Mouse (Mus musculus): ENCODE measurements around the gene Snx27.
A peak's percentile ranks its signal among the peaks of the same experiment; 100 is the strongest.

Snx27 gene

DNA sequence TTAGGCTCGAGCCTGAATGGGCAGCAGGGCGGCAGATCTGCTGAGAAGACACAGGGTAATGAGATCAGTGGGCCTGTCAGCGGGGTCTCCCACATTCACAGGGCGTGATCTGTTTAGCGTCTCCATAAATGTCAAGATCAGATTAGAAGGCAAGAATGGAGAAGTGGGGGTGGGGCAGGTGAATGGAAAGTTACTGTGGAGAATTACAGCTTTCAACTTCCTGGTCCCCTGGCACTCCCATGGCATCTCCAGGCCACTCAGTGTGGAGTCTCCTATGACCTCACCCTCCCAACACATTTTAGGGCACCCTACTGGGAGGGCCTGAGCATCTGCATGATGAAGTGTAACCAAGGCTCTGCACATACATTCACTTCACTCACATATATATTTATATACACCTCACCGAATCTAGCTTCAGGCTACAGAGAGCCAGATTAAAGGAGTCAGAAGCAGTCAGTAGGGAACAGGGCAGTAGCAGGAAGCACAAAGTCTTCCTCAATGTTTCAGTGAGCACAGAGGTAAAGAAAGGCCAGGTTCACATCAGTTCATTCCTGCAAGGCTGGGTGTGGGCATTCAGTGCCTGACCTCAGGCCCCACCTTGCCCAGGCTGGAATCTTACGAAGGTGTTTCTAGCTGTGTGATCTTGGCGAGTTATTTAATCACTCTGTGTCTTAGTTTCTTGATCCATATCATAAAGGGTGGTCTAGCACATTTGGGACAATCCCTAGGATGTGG is 106.0 kb downstream of the Snx27 start:
- DNase-seq (ENCODE audit: low spot score), result no peak

DNA sequence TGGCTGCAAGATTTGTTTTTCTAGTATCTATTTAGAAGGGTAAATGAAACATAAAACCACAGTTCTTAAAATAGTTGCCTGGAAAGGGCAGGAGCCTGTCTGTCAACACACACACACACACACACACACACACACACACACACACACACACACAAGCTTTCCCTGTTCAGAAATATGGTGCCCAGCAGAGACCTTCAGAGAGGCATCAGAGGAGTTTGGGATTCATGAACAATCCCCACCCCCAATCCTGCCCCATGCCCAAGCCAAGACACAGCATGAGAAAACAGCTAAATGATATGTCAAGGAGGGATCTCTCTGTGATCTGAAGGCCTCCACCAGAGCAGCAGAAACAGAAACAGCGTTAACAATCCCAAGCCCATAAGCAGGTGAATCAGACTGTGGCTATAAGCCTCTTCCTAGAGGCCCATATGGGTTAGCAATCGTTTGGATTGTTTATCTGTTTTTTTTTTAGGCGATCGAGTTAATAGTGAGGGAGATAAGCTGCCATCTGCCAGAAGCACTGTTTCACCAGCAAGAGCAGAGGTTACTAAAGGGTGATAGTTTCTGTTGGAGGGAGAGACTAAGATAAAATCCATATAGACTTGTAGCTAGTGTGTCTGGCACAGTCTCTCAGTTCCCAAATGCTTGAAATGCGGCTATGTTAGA is 108.8 kb downstream of the Snx27 start:
- no peak for DNase-seq (ENCODE audit: low spot score)

DNA sequence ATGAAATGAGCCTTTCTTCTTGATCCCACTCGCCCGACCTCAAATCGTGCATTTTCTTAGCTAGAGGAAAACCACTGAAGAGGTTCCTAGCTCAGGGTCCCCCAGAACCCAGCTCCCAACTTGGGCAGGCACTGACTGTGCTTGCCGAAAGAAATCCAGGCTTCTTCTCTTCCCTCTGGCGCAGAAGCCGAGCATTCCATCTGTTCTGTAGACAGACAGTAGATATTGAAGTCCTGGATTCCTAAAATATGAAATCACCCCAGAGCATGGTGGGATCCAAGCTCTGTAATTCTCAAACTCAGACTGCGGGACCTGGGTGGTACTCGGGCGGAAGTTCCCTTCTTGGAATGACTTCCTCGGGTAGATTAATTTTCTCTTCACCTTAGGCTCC is 109.4 kb downstream of the Snx27 start:
- DNase-seq (ENCODE audit: low spot score), result no peak

DNA sequence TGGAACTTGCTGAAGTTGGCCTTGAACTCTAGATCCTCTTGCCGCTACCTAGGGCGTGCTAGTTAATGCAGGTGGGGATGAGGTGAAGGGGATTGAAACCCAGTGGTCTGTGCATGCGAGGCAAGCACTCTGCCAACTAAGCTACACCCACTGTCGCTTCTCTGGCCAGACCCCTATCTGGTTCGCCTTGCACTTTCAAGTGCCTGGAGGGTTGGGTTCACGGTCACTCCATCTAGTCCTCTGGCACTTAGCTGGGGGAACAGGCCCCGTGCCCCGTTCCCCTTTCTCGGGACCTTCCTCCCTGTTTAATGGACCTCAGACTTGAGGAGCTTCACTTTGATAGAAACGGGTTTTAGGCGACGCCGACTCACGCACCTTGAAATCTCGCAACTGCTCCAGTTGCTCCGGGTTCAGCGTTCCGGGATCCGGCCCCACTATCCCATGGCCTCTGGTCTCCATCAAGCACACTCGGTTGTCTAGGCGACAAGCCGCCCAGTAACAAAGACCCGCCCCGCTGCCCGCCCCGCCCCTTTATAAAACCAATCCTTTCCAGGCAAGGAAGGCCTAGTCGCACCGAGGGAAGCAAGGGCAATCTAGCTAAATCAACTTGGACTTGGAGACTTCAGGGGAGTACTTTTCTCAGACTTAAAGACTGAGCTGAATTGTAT is 109.9 kb downstream of the Snx27 start:
- peak; percentile 72 for DNase-seq (ENCODE audit: low spot score)

DNA sequence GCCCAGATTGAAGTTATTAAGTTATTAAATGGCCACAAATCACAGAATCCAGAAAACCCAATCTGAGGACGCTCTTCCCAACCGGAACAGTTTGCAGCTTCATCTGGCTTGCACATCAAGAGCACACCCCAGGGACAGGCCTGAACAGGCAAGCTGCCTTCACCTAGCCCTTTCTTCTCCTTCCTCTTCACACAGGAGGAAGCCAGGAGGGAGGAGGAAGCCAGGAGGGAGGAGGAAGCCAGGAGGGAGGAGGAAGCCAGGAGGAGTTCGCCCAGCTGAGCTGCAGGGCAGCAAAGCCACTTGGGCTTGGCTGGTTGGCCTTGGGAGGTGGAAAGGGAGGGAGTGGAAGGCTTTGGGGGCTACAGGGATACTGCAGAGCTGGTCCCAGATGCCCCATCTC is 113.6 kb downstream of the Snx27 start:
- no peak for DNase-seq (ENCODE audit: low spot score)

DNA sequence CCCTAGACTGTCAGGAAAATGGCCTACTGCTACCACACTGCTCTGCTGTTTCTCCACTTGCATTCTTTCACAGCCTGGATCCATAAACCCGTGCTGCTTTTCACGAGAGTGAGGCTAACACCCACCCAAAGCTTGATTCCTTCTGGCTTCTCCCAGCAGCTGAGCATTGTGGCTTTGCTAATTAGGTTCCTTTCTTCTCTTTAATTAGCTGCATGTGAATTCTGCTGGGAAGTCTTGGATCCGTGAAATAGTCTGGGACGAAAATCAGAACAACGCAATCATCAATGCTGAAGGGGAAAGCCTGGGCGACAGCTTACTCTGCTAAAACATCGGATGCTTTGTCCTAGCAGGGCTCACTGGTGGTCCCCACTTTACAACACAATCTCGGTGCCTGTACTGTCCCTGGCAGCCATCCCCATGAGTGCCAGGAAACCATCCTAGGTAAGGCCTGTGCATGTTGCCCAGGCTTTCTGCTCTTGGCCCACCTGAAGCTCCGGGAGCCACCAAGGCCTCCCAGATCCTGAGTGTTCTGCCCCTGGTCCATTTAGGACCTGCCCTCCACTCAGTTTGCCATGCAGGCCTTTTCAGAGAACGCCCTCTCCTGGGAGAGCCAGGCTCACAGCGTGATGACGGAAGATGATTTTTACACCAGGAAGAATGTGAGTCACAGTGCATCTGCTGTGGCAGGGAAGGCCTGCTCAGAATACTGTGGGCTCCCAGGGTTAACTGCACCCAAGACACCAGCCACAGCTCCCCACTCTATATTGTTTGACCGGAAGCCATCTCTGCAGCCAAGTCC is 116.7 kb downstream of the Snx27 start:
- no peak for DNase-seq (ENCODE audit: low spot score)

DNA sequence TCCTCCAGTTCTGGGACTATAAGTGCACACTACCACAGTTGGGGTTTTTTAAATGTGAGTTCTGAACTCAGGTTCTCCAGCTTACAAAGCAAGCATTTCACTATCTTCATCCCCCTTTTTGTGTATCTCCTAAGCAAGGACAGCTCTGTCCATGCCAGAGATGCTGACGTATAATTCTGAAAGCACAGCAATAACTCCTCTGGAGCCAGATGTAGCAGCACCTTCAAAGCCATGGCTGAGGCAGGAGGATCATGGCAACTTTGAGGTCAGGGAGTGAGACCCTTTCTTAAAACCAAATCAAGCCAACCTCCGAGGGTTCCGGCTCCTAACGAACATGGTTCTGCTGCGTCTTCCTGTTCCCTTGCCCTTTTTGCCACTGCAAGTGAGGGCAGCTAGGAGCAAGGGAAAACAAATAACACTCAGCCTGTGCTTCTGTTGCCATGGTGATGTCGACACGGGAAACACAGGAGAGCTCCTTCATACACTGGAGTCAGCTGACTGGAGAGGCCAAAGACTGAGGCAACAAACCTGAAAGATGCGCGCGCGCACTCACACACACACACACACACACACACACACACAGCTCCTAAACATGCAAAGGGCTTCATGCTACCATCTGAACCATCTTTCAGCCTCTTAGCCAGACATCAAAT is 118.5 kb downstream of the Snx27 start:
- no peak for DNase-seq (ENCODE audit: low spot score)

DNA sequence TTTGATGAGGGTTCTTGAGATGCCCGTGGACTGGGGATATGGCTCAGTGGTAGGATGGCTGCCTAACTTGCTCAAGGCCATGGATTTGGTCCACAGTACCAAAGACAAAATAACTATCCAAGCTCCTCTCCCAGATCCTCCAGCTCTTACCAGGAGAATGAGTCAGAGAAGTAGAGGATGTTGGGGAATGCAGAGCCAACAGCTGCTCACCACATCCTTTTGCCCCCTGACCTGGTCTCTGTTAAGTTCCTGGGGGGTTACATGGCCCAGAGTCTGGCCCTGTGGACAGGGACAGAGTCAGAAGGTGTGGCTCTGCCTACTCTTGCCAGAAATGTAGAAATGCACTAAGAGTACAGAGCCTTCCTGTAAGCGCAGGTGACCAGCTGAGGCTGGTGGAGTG is 122.7 kb downstream of the Snx27 start:
- no peak for DNase-seq (ENCODE audit: low spot score)

DNA sequence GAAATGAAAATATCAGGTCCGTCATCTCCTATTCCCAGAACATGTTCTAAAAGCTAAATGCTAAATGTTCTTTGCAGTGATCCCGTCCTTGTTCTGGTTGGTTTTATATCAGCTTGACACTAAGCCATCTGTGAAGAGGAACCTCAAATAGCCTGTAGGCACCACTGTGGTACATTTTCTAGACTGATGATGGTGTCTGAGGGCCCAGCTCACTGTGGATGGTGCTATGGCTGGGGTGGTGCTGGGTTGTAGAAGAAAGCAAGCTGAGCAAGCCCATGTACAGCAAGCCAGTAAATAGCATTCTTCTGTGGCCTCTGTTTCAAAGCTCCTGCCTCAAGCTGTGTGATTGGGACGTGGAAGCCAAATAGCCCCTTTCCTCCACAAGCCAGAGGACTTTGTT is 125.5 kb downstream of the Snx27 start:
- DNase-seq (ENCODE audit: low spot score), result no peak

DNA sequence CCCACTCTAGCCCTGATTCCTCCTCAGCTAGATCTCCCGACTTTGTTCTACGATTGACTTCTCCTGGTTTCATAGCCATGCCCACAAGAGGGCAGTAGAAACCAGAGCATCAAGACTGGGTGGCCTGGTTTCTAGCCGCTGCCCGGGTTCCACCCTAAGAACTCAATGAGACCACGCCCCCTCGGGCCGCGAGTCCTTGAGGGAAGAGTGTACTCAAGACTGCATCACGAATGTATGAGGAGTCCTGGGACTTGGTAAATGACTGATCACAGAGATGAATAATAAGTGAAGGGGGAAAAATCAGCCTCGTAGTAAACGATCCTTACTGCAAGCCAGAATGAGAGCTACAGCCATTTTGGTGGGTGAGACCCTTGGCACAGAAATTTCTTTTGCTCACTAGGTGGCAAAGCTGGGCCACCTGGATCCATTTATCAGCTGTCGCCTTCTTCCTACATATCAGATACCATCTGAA is 126.0 kb downstream of the Snx27 start:
- DNase-seq (ENCODE audit: low spot score), result peak; percentile 98

DNA sequence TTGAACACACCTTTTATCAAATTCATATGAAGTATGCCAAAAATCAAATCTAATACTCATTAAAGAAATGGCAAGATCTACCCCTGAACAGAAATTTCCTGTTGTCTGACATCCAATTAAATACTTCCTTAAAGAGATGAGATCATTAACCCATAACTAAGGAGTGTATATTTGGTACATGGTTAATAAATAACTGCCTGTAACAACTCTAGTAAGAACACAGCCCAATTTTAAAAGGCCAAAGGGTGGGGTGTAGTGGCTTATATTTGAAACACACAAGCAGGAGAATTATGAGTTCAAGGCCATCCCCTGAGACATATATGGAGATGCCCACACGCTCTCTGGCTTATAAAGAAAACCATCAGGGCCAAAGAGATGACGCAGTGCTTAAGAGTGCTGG is 133.1 kb downstream of the Snx27 start:
- no peak for DNase-seq (ENCODE audit: low spot score)

All from retina, embryonic 14.5 days (tissue).